Mouse (Mus musculus): ENCODE results near the gene Cd160. TPM values are rescaled to one million over a fixed set of nuclear protein-coding genes. Genes with fewer than 3 reads are reported as not detected.

Cd160 gene
- polyA plus RNA-seq, 1 experiment from 2014 or later, result not detected

- no peak for ATAC-seq (replicated peaks; ENCODE audit: insufficient number of reproducible peaks, low FRiP score, low TSS enrichment, low read depth)
- Histone ChIP-seq H3K9me3 (replicated peaks; ENCODE audit: control insufficient read depth, low read length) (no peaks in the 10 kb centered on the region), H3K36me3 (replicated peaks; ENCODE audit: control insufficient read depth, insufficient read depth, low read depth, low read length) (no peaks in the 10 kb centered on the region), H3K4me3 (ENCODE audit: low read depth, low read length) (no peak overlapping the region), H3K27ac (replicated peaks; ENCODE audit: low read depth, low read length) (no peak overlapping the region), H3K4me2 (ENCODE audit: low read depth, low read length) (no peak overlapping the region), H3K27me3 (ENCODE audit: control insufficient read depth, insufficient read depth, low read length) (no peaks in the 10 kb centered on the region), H3K4me1 (ENCODE audit: control insufficient read depth, insufficient read depth, low read length) (no peaks in the 10 kb centered on the region), H3K9ac (replicated peaks; ENCODE audit: low read length) (no peak overlapping the region)
- no peak for DNase-seq (ENCODE audit: low spot score)
- 92% methylated on average over 5 of the region's 5 CpGs for WGBS
Observed at GRCm38 (mm10) chr3:96860498-96860897, 31.3 kb upstream of the Cd160 start.

- Histone ChIP-seq H3K27me3 (ENCODE audit: control insufficient read depth, insufficient read depth, low read length) (no peaks in the 10 kb centered on the region), H3K27ac (replicated peaks; ENCODE audit: low read depth, low read length) (no peak overlapping the region), H3K4me1 (ENCODE audit: control insufficient read depth, insufficient read depth, low read length) (no peaks in the 10 kb centered on the region), H3K36me3 (replicated peaks; ENCODE audit: control insufficient read depth, insufficient read depth, low read depth, low read length) (no peaks in the 10 kb centered on the region), H3K4me3 (ENCODE audit: low read depth, low read length) (no peak overlapping the region), H3K4me2 (ENCODE audit: low read depth, low read length) (no peak overlapping the region), H3K9ac (replicated peaks; ENCODE audit: low read length) (no peak overlapping the region), H3K9me3 (replicated peaks; ENCODE audit: control insufficient read depth, low read length) (no peaks in the 10 kb centered on the region)
- ATAC-seq (replicated peaks; ENCODE audit: insufficient number of reproducible peaks, low FRiP score, low TSS enrichment, low read depth), result no peak
- DNase-seq (ENCODE audit: low spot score), result no peak
- 69% methylated on average over 3 of the region's 3 CpGs for WGBS
Observed at GRCm38 (mm10) chr3:96855833-96856232, 26.7 kb upstream of the Cd160 start.

- Histone ChIP-seq H3K9me3 (replicated peaks; ENCODE audit: control insufficient read depth, low read length) (no peaks in the 10 kb centered on the region), H3K4me3 (ENCODE audit: low read depth, low read length) (no peak overlapping the region), H3K4me2 (ENCODE audit: low read depth, low read length) (no peak overlapping the region), H3K36me3 (replicated peaks; ENCODE audit: control insufficient read depth, insufficient read depth, low read depth, low read length) (no peaks in the 10 kb centered on the region), H3K27me3 (ENCODE audit: control insufficient read depth, insufficient read depth, low read length) (no peaks in the 10 kb centered on the region), H3K27ac (replicated peaks; ENCODE audit: low read depth, low read length) (no peak overlapping the region), H3K4me1 (ENCODE audit: control insufficient read depth, insufficient read depth, low read length) (no peaks in the 10 kb centered on the region), H3K9ac (replicated peaks; ENCODE audit: low read length) (no peak overlapping the region)
- DNase-seq (ENCODE audit: low spot score), result no peak
- ATAC-seq (replicated peaks; ENCODE audit: insufficient number of reproducible peaks, low FRiP score, low TSS enrichment, low read depth), result no peak
- 89% methylated on average over 4 of the region's 4 CpGs for WGBS
Observed at GRCm38 (mm10) chr3:96854376-96854775, 25.2 kb upstream of the Cd160 start.

- ATAC-seq (replicated peaks; ENCODE audit: insufficient number of reproducible peaks, low FRiP score, low TSS enrichment, low read depth), result no peak
- no peaks in the 10 kb centered on the region for H3K4me1 ChIP-seq (ENCODE audit: control insufficient read depth, insufficient read depth, low read length)
- H3K27me3 ChIP-seq (ENCODE audit: control insufficient read depth, insufficient read depth, low read length), result no peaks in the 10 kb centered on the region
- H3K9me3 ChIP-seq (replicated peaks; ENCODE audit: control insufficient read depth, low read length), result no peaks in the 10 kb centered on the region
- DNase-seq (ENCODE audit: low spot score), result no peak
- H3K9ac ChIP-seq (replicated peaks; ENCODE audit: low read length), result no peak overlapping the region
- no peak overlapping the region for H3K27ac ChIP-seq (replicated peaks; ENCODE audit: low read depth, low read length)
- 83% methylated on average over 6 of the region's 6 CpGs for WGBS
- no peak overlapping the region for H3K4me2 ChIP-seq (ENCODE audit: low read depth, low read length)
- H3K36me3 ChIP-seq (replicated peaks; ENCODE audit: control insufficient read depth, insufficient read depth, low read depth, low read length), result no peaks in the 10 kb centered on the region; the same call in 1 of the 2 replicates
- H3K4me3 ChIP-seq (ENCODE audit: low read depth, low read length), result no peak overlapping the region
Observed at GRCm38 (mm10) chr3:96852561-96852960, 23.4 kb upstream of the Cd160 start.

- ATAC-seq (replicated peaks; ENCODE audit: insufficient number of reproducible peaks, low FRiP score, low TSS enrichment, low read depth), result no peak
- H3K27me3 ChIP-seq (ENCODE audit: control insufficient read depth, insufficient read depth, low read length), result no peaks in the 10 kb centered on the region
- no peak overlapping the region for H3K9ac ChIP-seq (replicated peaks; ENCODE audit: low read length)
- H3K4me1 ChIP-seq (ENCODE audit: control insufficient read depth, insufficient read depth, low read length), result no peaks in the 10 kb centered on the region
- no peak overlapping the region for H3K4me3 ChIP-seq (ENCODE audit: low read depth, low read length)
- H3K36me3 ChIP-seq (replicated peaks; ENCODE audit: control insufficient read depth, insufficient read depth, low read depth, low read length), result no peaks in the 10 kb centered on the region; the same call in 1 of the 2 replicates
- no peaks in the 10 kb centered on the region for H3K9me3 ChIP-seq (replicated peaks; ENCODE audit: control insufficient read depth, low read length)
- 86% methylated on average over 2 of the region's 2 CpGs for WGBS
- DNase-seq (ENCODE audit: low spot score), result no peak
- no peak overlapping the region for H3K4me2 ChIP-seq (ENCODE audit: low read depth, low read length)
- H3K27ac ChIP-seq (replicated peaks; ENCODE audit: low read depth, low read length), result no peak overlapping the region
Observed at GRCm38 (mm10) chr3:96849168-96849727, 20.1 kb upstream of the Cd160 start.

GRCm38 (mm10) chr3:96848470-96848869 lies 19.3 kb upstream of the Cd160 start:
- Histone ChIP-seq H3K4me3 (ENCODE audit: low read depth, low read length) (no peak overlapping the region), H3K27me3 (ENCODE audit: control insufficient read depth, insufficient read depth, low read length) (no peaks in the 10 kb centered on the region), H3K4me1 (ENCODE audit: control insufficient read depth, insufficient read depth, low read length) (no peaks in the 10 kb centered on the region), H3K27ac (replicated peaks; ENCODE audit: low read depth, low read length) (no peak overlapping the region), H3K9me3 (replicated peaks; ENCODE audit: control insufficient read depth, low read length) (no peaks in the 10 kb centered on the region), H3K36me3 (replicated peaks; ENCODE audit: control insufficient read depth, insufficient read depth, low read depth, low read length) (no peaks in the 10 kb centered on the region; the same call in 1 of the 2 replicates), H3K9ac (replicated peaks; ENCODE audit: low read length) (no peak overlapping the region), H3K4me2 (ENCODE audit: low read depth, low read length) (no peak overlapping the region)
- no peak for ATAC-seq (replicated peaks; ENCODE audit: insufficient number of reproducible peaks, low FRiP score, low TSS enrichment, low read depth)
- no peak for DNase-seq (ENCODE audit: low spot score)
- WGBS, result 88% methylated on average over 7 of the region's 8 CpGs

GRCm38 (mm10) chr3:96847661-96848060 lies 18.5 kb upstream of the Cd160 start:
- Histone ChIP-seq H3K9ac (replicated peaks; ENCODE audit: low read length) (no peak overlapping the region), H3K4me2 (ENCODE audit: low read depth, low read length) (no peak overlapping the region), H3K9me3 (replicated peaks; ENCODE audit: control insufficient read depth, low read length) (no peaks in the 10 kb centered on the region), H3K27me3 (ENCODE audit: control insufficient read depth, insufficient read depth, low read length) (no peaks in the 10 kb centered on the region), H3K4me3 (ENCODE audit: low read depth, low read length) (no peak overlapping the region), H3K36me3 (replicated peaks; ENCODE audit: control insufficient read depth, insufficient read depth, low read depth, low read length) (no peaks in the 10 kb centered on the region; the same call in 1 of the 2 replicates), H3K4me1 (ENCODE audit: control insufficient read depth, insufficient read depth, low read length) (no peaks in the 10 kb centered on the region), H3K27ac (replicated peaks; ENCODE audit: low read depth, low read length) (no peak overlapping the region)
- ATAC-seq (replicated peaks; ENCODE audit: insufficient number of reproducible peaks, low FRiP score, low TSS enrichment, low read depth), result no peak
- no peak for DNase-seq (ENCODE audit: low spot score)
- 43% methylated on average over 6 of the region's 6 CpGs for WGBS

- no peaks in the 10 kb centered on the region for H3K27me3 ChIP-seq (ENCODE audit: control insufficient read depth, insufficient read depth, low read length)
- 89% methylated on average over 12 of the region's 12 CpGs for WGBS
- no peaks in the 10 kb centered on the region for H3K9me3 ChIP-seq (replicated peaks; ENCODE audit: control insufficient read depth, low read length)
Observed at GRCm38 (mm10) chr3:96846985-96847384, 17.8 kb upstream of the Cd160 start.

More at GRCm38 (mm10) chr3:96846985-96847384, 17.8 kb upstream of the Cd160 start:
- H3K4me1 ChIP-seq (ENCODE audit: control insufficient read depth, insufficient read depth, low read length), result no peaks in the 10 kb centered on the region
- no peak overlapping the region for H3K27ac ChIP-seq (replicated peaks; ENCODE audit: low read depth, low read length)
- no peak overlapping the region for H3K4me3 ChIP-seq (ENCODE audit: low read depth, low read length)
- H3K4me2 ChIP-seq (ENCODE audit: low read depth, low read length), result no peak overlapping the region
- H3K36me3 ChIP-seq (replicated peaks; ENCODE audit: control insufficient read depth, insufficient read depth, low read depth, low read length), result no peaks in the 10 kb centered on the region; the same call in 1 of the 2 replicates
- no peak overlapping the region for H3K9ac ChIP-seq (replicated peaks; ENCODE audit: low read length)
- DNase-seq (ENCODE audit: low spot score) (no peak), ATAC-seq (replicated peaks; ENCODE audit: insufficient number of reproducible peaks, low FRiP score, low TSS enrichment, low read depth) (no peak)

Measured in embryonic facial prominence, embryonic 11.5 days (tissue).